Mouse (Mus musculus) large intestine, adult 2 months (tissue): ENCODE results near the gene Rapgef1. TPM values are rescaled to one million over a fixed set of nuclear protein-coding genes. Genes with fewer than 3 reads are reported as not detected.

ENCODE experiments used
- DNase-seq: peaks from one replicate; pipeline ENCODE4 v3.0.0-alpha.2; 2012; ENCODE audit warnings: low read depth, low spot score
- WGBS: fragments of 180-500 bp; shearing (Covaris S2); methylation state at CpG from one replicate; pipeline ENCODE4 v1.1.7; 2018; 5-methylcytosine and 5-hydroxymethylcytosine counted together
- polyA plus RNA-seq: library from polyadenylated mRNA; depleted of rRNA; stranded (reverse); fragments of >200 nt; gene quantifications from 2 replicates; pipeline ENCODE4 v1.2.3, GENCODE M21; 2012

Rapgef1 gene
- polyA plus RNA-seq, 1 experiment = 25.0 TPM

DNA sequence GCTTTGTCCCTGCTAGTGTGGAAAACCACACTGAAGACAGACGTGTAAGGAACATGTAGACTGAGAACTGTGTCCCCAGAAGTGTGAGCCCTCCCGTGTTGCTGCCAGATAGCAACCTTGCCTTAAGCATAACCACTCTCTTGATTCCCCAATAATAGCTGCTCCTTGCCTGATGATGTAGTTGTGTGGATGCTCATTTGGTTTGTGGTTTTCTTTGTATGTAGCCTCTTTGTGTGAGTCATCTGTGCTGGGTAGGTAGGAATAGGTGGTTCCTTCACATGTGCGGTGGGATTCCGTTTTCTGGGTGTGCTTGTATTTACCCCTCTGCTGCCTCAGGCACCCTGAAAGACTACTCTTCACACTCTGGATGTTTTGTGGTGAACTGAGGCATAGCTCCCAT is 49.4 kb downstream of the Rapgef1 start:
- DNase-seq = no peak
- 88% methylated on average over 4 of the region's 4 CpGs for WGBS

DNA sequence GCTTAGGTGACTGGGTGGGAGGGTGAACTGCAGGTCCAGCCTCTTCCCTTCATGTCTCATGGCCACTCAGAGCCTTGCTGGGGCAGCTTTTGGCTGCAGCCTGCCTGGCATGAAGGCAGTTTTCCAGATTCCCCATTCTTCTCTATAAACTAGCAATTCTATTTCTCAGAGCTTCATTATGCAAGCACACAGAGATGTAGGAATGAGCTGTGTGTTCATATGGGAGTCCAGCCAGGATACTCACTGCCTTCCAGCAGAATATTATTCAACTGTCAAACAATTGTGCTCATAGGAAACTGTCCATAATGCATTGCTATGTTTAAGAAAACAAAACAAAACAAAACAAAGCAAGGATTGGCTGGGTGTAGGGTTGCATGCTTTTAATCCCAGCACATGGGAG is 50.2 kb downstream of the Rapgef1 start:
- DNase-seq = no peak

DNA sequence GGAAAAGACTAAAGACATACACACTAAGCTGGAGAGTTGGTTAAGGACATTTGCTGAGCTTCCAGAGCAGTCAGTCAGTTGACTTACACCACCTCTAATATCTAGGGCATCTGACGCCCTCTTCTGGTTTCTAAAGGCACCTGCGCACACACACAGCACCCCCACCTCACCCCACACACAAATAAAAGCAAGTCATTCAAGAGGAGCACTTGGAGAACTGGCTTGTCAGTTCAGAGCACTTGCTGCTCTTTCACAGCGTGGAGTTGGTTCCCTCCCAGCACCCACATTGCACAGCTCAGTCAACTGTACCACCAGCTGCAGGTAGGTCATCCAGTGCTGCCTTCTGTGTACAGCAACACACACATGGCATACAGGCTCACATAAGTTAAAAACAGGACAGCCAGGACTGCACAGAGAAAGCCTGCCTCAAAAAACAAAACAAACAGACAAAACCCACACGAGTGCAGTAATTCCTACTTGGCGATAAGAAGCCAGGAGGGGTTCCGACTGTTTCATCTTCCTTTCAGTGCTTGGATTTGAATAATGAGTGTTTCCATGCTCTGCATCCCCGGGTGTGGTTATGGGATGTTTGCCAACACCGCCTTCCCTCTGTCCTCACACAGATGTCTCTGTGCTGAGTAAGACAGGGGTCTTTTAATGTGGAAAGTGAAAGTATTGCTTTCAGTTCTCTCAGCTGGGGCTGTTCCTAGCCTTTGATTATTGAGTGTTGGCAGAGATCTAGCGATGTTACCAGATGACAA is 50.9 kb downstream of the Rapgef1 start:
- DNase-seq = no peak
- 19% methylated on average over 9 of the region's 9 CpGs for WGBS

DNA sequence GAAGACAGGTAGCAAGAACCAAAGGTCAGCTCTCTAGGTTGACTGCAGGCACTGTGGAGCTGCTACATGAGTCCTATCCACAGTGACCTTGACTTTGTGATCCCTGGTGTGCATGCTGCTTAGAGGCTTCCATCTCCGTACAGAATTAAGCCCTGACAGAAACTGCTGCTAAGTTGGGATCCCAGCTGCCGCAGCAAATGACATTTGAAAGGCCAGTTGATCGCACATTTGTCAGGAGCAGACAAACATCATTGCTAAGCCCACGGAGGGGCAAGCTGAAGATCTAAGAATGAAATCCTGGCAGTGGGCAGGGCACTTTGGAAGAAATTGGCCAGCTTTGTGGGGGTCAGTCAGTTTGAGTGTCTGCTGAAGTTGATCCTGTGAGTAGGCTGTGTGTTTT is 51.9 kb downstream of the Rapgef1 start:
- no peak for DNase-seq

DNA sequence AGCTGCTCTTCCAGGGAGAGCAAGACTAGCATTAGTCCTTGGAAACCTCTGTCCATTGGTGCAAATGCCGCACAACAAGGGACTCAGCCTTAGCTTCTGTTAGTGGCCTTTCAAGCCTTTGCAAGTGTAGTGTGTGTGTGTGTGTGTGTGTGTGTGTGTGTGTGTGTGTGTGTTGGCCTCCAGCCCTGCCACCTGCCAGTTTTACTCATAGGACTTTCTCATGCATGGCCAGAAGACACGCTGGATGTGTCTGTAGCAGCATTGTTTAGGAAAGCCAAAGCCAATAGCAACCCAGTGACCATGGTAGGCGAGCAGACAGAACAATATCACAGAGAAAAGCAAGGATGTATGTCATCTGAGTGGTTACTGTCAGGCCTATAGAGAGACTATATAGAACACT is 52.3 kb downstream of the Rapgef1 start:
- no peak for DNase-seq
- 80% methylated on average over 3 of the region's 3 CpGs for WGBS

More for the DNA sequence above, 51.9 kb downstream of the Rapgef1 start:
- WGBS = 80% methylated on average over 4 of the region's 4 CpGs

DNA sequence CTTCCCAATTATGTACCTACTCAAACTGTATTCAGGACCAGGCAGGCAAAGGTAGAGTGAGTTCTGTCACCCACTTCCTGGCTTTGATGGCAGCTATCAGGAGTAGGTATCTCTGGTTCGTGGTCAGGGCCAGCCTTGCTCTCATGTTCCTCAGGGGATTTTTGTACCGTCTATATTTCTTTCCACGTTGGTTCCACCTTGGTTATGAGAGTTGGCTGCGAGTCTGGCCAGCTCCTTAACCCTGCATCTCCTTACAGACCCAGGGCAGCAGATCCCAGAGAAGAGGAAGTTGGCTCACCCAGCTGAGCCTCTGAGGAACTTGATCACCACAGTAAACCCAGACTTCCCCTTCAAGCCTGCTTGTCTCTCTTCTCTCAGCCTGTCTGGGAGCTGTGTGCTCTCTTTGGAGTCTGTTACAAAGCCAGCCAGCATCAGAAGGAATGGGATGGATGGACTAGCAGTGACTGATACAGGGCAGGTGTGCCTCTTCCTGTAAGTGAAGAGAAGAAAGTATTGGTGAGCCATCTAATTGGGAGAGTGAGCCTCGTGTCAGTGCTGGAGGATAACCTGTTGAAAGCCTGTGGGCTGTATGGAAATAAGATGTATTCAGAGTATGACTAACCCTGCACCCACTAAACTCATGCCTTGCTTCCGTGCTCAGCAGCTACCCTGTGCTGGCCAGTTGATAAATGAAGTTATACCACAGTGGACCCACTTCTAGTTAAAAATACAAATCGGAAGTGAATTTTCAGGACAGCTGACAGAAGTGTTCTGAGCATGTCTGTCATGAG is 53.4 kb downstream of the Rapgef1 start:
- no peak for DNase-seq

DNA sequence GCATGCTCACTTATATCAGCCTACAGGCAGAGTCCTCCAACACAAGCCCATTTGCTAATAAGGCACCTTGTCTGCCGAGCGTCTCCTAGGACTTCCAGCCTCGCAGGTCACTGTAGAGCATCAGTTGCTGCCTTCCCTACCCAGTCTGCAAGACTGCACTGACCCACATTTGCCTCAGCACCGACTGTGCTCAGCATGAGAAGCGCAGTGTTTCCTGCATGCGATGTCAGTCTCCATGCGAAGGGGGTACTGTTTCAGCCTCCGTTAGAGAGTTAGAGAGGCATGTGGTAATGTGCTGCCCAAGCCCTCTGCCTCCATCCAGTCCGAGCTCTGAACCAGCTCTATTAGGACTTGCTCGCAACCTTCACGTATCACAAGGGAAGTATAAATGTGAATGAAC is 54.6 kb downstream of the Rapgef1 start:
- WGBS = 89% methylated on average over 11 of the region's 11 CpGs
- no peak for DNase-seq

More for the DNA sequence above, 53.4 kb downstream of the Rapgef1 start:
- 78% methylated on average over 7 of the region's 7 CpGs for WGBS

DNA sequence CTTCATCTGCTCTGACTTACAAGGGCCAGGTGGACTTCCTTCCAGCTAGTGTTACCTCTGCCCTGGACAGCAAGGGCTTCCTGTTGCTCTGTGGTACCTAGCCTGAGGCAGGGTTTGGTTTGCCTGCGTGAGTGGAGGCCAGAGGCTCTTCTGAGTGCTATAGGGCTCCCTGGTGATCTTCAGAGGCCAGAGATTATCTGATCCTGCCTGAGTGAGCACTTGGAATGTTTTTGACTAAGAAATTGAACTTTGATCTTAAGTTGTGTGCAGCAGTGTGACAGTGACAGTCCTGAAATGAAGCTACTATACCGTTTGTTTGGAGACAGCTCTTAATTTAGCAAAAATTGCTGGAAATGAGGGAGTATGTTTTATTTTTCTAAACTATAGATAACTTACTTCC is 55.0 kb downstream of the Rapgef1 start:
- 67% methylated on average over 2 of the region's 2 CpGs for WGBS
- no peak for DNase-seq

DNA sequence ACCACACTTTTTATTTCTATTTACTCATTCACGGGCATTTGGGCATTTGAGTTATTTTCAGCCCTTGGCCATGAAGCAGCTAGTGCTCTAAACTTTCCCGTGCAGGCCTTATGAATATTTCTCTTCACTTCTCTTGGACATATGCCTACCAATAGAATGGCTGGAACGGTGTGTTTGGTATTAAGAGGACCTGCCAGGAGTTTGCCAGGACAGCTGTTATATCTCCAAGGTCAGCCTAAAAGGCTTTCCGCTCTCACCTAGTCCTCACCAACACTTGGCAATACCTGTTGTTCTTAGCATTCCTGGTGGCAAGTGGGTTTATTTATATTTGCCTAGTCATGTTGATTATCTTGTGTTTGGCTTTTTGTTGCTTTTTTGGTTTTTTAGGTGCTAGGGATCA is 56.3 kb downstream of the Rapgef1 start:
- WGBS = 54% methylated on average over 4 of the region's 4 CpGs
- DNase-seq = no peak

DNA sequence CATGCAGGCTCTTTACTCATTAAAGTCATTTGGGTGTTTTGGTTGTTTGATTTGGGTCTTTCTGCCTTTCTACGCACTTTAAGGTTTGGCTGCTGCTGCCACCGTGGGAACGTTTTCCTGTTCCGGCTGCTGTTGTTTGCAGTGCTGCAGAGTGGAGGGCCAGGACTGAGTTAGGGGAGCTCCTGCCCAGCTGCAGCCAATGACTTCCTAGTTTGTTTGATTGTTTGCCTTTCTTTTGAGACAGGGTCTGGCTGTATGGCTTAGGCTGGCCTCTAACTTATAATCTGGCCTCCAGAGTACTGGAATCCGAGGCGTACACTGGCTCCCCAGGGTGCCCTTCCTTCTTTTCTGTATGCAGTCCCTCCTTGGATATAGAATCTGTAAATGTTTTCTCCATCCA is 57.0 kb downstream of the Rapgef1 start:
- DNase-seq = no peak
- 76% methylated on average over 6 of the region's 6 CpGs for WGBS

DNA sequence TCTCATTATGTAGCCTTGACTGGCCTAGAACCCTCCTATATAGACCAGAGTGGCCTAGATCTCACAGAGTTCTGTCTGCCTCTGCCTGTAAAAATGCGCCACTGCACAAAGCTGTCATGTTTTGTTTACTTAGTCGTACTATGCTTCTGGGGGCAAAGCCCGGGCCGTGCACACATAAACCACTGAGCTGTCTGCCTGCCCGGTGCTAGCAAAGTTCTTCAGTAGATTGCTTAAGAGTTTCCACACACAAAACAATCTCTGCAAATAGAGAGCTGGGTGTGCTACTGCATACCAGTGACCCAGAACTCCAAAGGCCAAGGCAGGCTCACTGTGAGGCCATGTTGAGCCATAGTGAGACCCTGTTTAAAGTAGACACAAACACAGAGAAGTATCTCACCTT is 58.3 kb downstream of the Rapgef1 start:
- no peak for DNase-seq
- 26% methylated on average over 5 of the region's 5 CpGs for WGBS

DNA sequence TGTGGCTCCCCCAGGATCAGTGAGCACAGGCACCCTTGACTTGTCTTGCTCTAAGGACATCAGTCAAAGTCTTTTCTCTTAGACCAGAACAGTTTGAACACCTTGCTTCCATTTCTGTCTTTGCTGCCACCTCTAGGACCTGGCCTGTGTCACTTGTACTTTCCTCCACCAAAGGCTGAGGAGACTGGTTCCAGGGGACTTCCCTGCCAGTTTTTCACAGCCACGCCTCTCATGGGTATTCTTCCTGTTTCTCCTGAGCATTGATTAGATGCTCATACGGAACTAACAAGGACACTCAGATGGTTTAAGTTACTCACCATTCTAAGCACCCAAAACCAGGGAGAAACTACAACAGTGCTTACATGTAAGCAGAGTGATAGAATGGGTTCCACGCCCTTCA is 59.0 kb downstream of the Rapgef1 start:
- 55% methylated on average over 3 of the region's 3 CpGs for WGBS
- DNase-seq = no peak

DNA sequence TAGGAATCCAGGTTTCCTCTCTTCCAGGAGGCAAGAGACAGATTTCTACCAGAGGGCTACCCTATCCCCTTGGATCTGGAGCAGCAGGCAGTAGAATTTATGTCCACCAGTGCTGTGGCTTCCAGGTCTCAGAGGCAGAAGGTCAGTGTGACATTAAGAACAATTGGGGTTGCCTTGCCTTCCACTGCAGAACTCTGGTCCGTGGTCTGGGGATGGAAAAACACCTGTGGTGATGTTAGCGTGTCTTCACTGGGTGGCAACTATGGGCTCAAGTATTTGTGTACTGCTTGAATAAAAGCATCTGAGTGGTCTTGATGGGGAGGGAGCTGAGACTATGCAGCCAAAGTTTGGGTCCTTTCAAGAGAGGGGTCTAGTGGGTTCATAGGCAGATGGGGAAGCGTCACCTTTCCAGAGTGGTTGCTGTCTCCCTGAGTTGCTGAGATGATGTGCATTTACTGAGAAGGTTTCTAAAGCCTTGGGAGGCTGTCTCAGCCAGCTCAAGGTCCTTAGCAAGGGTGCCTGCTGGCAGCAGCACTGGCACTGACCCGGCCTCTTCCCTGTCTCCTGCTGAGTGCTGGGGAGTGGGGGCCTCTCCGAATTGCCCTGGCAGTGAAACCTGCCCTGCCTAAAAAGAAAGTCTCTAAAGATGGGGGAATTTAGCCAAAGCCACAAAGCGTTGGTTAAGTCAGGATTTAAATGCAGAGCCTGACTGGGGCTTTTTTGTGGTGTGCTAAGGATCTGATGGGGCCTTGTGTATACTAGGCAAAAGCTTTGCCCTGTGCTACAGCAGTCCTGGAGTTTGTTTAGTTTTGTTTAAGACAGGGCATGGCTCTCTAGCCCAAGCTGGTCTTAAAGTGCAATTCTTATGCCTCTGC is 60.4 kb downstream of the Rapgef1 start:
- 91% methylated on average over 6 of the region's 6 CpGs for WGBS
- no peak for DNase-seq

DNA sequence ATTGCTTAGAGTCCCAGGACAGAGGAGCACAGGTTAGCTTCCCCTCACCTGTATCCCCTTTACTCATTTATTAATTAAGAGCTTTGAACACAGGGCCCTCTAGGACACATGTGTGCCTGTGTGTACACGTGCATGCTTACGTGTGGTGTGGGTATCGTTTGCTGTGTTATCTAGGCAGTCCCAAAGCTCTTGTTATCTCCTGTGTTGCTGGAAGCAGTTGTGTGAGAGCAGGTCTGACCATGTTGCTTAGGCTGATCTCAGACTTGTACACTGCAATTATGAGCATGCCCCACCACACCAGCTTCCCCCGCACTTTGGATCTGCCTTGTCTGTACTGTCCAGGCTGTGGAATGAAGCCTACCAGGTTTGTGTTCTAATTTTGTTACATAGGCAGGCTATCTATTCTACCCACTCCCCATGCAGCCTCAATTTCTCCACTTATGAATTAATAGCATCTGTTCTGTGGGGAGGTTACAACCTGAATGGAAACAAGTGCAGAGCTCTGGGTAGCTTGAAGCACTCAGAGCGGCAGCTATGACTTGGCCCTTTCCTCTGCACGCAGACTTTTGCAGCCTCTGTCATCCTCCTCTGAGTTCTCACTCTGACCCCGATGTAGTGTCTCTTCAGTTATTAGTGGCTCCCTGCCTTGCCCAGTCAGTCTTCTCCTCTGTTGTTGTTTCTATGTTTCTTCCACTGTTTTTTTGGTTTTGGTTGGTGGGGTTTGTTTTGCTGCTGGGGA is 63.9 kb downstream of the Rapgef1 start:
- 96% methylated on average over 7 of the region's 7 CpGs for WGBS
- no peak for DNase-seq

DNA sequence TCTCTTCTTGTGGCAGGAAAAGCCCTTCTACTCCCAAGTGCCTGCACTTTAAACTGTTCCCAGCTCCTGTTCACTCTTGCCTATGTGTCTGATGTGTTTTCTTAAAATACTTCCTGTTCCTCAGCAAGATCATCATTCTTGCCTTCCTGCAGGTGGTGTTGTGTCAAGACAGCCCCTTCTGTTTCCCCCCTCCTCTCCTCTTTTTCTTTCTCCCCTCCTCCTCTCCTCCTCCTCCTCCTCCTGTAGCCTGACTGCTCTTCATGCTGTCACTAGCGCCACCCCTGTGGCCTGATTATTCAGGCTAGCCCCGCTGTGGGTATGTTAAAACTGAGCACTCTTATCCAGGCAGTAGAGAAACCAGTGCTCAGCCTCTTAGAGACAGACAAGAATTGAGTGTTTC is 65.0 kb downstream of the Rapgef1 start:
- no peak for DNase-seq
- 88% methylated on average over 2 of the region's 2 CpGs for WGBS

DNA sequence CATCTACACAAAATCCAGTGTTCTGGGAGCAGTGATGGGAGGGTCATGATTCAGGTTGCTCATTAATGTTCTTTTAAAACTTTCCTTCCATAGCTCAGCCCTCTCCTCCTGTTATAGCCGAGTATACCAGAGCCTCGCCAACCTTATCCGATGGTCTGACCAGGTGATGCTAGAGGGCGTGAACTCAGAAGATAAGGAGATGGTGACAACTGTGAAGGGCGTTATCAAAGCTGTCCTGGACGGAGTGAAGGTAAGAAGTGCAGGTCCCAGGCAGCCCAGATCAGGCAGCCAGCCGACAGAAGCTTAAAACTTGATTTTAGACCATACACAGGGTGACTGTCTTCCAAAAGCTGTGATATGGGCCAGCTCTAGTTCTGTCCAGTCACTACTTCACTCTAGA is 69.5 kb downstream of the Rapgef1 start:
- 80% methylated on average over 7 of the region's 7 CpGs for WGBS
- DNase-seq = no peak

DNA sequence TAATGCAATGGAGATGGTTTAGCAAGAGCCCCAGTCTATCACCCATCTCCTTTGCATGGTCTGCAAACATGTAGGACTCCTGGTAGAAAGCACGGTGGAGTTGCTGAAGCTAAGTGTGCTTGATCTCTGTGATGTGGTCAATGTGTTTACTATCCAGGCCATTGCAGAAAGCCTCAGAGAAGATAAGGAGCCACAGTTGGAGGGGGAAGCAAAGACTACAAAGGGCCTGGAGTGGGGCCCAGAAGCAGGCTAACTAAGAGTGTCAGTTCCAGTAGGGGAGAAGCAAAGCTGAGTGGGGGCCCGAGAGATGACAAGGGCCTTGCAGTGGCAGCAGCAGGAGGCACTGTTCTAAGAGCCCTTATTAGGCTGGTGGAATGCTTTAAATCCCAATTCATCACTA is 70.0 kb downstream of the Rapgef1 start:
- WGBS = 59% methylated on average over 2 of the region's 2 CpGs
- no peak for DNase-seq

DNA sequence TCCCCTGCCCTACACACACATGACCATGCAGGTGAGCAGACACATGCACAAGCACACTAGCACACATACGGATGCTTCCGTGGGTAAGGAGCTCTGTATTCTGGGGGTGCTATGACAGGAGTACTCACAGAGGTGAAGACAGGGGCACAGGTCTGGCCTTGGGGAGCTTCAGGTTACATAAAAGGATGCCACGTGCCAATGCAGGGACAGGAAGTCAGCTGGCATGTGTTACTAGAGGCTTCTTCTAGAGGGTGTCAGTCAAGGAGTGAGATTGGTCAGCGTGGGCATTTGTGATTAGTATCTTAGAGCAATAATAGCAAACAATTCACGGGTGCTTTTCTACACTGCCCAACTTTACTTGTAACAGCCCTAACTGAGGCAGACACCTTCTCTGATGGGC is 71.5 kb downstream of the Rapgef1 start:
- DNase-seq = no peak
- WGBS = 80% methylated on average over 5 of the region's 5 CpGs

DNA sequence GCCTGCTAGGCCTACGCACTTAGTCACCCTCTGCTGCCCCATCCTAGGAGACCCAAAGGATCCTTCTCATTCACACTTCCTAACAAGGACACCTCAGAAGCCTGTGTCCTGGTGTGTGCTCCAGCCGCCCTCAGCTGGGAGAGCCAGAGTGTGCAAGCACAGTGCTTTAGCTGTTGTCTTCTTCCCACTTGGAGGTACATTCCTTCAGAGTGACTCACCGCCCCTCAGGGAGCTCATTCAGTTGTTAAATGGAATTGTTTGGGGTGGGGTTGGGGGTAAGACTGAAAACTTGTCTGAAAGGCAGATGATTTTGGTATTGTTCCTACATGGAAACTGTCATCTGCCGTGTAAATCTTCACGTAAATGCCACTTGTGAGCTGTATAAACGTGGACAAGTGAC is 72.0 kb downstream of the Rapgef1 start:
- WGBS = 71% methylated on average over 6 of the region's 6 CpGs
- DNase-seq = no peak

DNA sequence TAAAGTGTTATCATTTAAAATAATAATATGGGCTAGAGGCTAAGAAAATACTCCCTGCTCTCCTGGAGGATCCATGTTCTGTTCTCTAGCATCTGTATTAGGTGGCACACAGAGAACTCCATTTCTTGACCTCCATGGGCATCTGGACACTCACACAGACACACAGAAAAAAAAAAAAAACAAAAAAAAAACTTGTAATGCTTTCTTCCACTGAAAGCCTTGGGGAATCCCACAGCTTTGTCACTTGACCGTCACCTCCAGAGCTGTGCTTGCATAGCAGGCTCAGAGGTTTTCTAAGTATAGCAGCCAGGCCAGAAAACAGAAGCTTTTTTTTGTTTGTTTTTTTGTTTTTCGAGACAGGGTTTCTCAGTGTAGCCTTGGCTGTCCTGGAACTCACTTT is 72.7 kb downstream of the Rapgef1 start:
- no peak for DNase-seq
- WGBS = 89% methylated on average over 2 of the region's 2 CpGs
